Mouse (Mus musculus) bone marrow macrophage, adult 2 months (primary cell): Measurements from ENCODE around the gene Ehbp1. TPM values are rescaled to one million over a fixed set of nuclear protein-coding genes. Genes with fewer than 3 reads are reported as not detected.
A peak's percentile ranks its signal among the peaks of the same experiment; 100 is the strongest.

ENCODE experiments used
- H3K27ac ChIP-seq: 2 replicates; pipeline ENCODE4 v1.5.1; 2012; ENCODE audit warnings: low read depth, low read length; ENCODE audit not compliant: insufficient read depth
- H3K4me1 ChIP-seq: 2 replicates; pipeline ENCODE4 v1.6.1; 2012; ENCODE audit warnings: low read length; ENCODE audit not compliant: control insufficient read depth, insufficient read depth
- H3K4me3 ChIP-seq: 2 replicates; pipeline ENCODE4 v1.5.1; 2012; ENCODE audit warnings: mild to moderate bottlenecking, low read length, moderate library complexity; ENCODE audit not compliant: insufficient read depth
- CTCF ChIP-seq: IDR thresholded peaks from 2 replicates; pipeline ENCODE4 v1.5.1; 2012; ENCODE audit warnings: low read depth, mild to moderate bottlenecking, low read length, moderate library complexity
- POLR2A ChIP-seq: IDR thresholded peaks from 2 replicates; pipeline ENCODE4 v1.6.1; 2012; ENCODE audit warnings: mild to moderate bottlenecking, low read depth, low read length, borderline replicate concordance
- polyA plus RNA-seq: library from polyadenylated mRNA; stranded (reverse); fragments of >200 nt; gene quantifications from 2 replicates; pipeline ENCODE4 v1.2.4, GENCODE M21; 2012; ENCODE audit not compliant: missing spikeins, insufficient read depth, insufficient read length

Gene Ehbp1
- polyA plus RNA-seq, 1 experiment = 5.5 TPM

DNA sequence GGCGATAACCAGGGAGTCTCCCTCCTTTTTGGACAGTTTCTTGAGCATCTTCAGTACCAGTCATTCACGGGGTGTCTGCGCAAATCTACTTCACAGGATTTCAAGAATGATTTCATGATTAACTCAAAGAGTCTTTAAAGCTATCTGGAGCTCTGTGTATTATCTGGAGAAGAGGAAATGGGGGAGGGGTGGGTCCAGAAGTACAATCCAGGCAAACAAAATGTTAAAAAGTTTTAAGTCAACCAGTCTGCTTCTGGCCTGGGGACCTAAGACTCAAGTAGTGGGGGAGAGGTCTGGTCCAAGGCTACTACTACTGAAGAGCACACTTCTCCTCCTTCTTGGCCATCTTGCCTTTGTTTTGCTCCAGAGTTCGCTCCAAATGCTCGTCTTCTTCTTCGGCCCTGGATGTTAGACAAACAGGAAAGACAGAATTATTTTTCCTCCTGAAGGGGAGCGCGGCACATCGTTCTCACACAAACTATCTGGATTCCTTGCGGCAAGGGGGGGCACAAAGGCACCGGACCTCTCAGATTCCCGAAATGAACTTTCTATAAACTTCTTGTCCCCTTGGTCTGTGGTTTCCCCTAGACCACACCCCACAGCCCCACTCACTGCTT, 335.5 kb downstream of the Ehbp1 start:
- Histone ChIP-seq H3K4me3 (no peak overlapping the region), H3K27ac (no peak overlapping the region), H3K4me1 (peaks cover 5% of the 10 kb centered on the region)
- no peak for TF ChIP-seq POLR2A
- no peak for TF ChIP-seq CTCF

- Histone ChIP-seq H3K4me1 (peaks cover 5% of the 10 kb centered on the region), H3K4me3 (no peak overlapping the region), H3K27ac (no peak overlapping the region)
- TF ChIP-seq POLR2A (no peak), CTCF (no peak)
Measured at GRCm38 (mm10) chr11:22005281-22005870, 336.7 kb downstream of the Ehbp1 start.

GRCm38 (mm10) chr11:22004331-22004841, 337.7 kb downstream of the Ehbp1 start:
- no peak overlapping the region for H3K4me3 ChIP-seq

GRCm38 (mm10) chr11:22003341-22003981, 338.6 kb downstream of the Ehbp1 start:
- Histone ChIP-seq H3K4me1 (peaks cover 9% of the 10 kb centered on the region), H3K4me3 (peak overlapping the region; percentile 58), H3K27ac (no peak overlapping the region)
- no peak for TF ChIP-seq CTCF
- TF ChIP-seq POLR2A = no peak

More at GRCm38 (mm10) chr11:22004331-22004841, 337.7 kb downstream of the Ehbp1 start:
- TF ChIP-seq CTCF (no peak), POLR2A (no peak)
- Histone ChIP-seq H3K4me1 (peaks cover 7% of the 10 kb centered on the region), H3K27ac (no peak overlapping the region)

GRCm38 (mm10) chr11:22002783-22003340, 339.2 kb downstream of the Ehbp1 start, which contains the start of gene Otx1:
Gene Otx1 (minus strand): TSS chr11:22002897.
- Histone ChIP-seq H3K4me1 (peaks cover 7% of the 10 kb centered on the region), H3K4me3 (peak within 1 kb of the TSS; percentile 58), H3K27ac (no peak within 1 kb of the TSS)
- no peak for TF ChIP-seq CTCF
- TF ChIP-seq POLR2A = no peak

GRCm38 (mm10) chr11:22002062-22002782, 339.9 kb downstream of the Ehbp1 start:
- no peak overlapping the region for H3K27ac ChIP-seq
- peak overlapping the region; percentile 58 for H3K4me3 ChIP-seq
- TF ChIP-seq CTCF (no peak), POLR2A (no peak)
- peaks cover 4% of the 10 kb centered on the region for H3K4me1 ChIP-seq

DNA sequence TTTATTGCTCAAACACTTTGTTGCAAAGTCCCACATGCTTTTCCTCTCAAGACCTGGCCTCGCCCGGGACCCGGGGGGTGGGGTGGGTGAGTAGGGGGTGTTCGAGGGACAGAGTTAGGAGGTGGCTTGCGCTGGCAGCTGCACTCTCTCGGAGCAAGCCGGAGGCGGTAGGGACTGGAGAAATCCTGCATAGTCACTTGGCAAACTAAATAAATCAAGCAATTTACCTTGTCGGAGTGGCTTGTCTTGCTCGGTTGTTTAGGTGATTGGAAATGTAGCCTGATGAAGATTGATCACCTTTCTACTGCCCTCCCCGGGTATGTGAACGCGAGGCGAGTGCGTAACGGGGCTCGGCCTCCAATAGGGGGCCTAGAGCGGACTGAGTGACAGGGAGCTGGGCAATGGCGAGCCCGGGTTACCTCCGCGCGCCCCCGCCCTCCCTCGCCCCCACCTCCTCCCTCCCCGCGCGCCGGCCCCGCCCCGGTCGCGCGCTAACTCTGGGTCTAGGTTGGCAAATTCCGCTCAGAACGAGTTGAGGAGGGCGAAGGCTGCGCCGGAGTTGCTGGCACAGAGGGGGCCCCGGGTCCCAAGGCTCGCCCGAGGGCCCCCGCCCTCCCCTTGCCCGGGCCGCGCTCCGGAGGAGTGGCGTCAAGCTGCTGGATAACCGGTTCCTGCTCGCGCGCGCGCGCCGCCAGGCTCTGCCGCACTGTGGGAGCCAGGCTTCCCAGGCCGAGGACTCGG, 340.6 kb downstream of the Ehbp1 start:
- Histone ChIP-seq H3K4me3 (peak overlapping the region; percentile 58), H3K27ac (no peak overlapping the region), H3K4me1 (peaks cover 4% of the 10 kb centered on the region)
- TF ChIP-seq CTCF (no peak; the same call in 1 of the 2 replicates), POLR2A (no peak)

GRCm38 (mm10) chr11:22000316-22001076, 341.6 kb downstream of the Ehbp1 start:
- Histone ChIP-seq H3K27ac (no peak overlapping the region), H3K4me3 (peak overlapping the region; percentile 58), H3K4me1 (peaks cover 4% of the 10 kb centered on the region)
- TF ChIP-seq POLR2A (no peak), CTCF (no peak)
